Mouse (Mus musculus): ENCODE measurements around the gene Olfr18. TPM values are rescaled to one million over a fixed set of nuclear protein-coding genes. Genes with fewer than 3 reads are reported as not detected.
"Not testable (repeated sequence)": the region's sequence is repeated elsewhere in the genome, so short reads cannot be mapped to it uniquely, and the experiment has no call there.

Olfr18 gene
- not detected for total RNA-seq (2021)
- long read RNA-seq, experiment 1 = 0 reads
- long read RNA-seq, experiment 2 = 0 reads

- no peak for DNase-seq
Measured at GRCm38 (mm10) chr9:20335994-20336393, at the start of gene Olfr18. TSS of gene Olfr18 (minus strand) at chr9:20336094.

GRCm38 (mm10) chr9:20385343-20385703, 49.4 kb upstream of the Olfr18 start:
- DNase-seq = no peak

- peak; percentile 91 to 93 for DNase-seq
Measured at GRCm38 (mm10) chr9:20384532-20385342, 48.8 kb upstream of the Olfr18 start, which contains the start of gene Zfp560. TSS of gene Zfp560 (minus strand) at chr9:20385177.

- DNase-seq = no peak
Measured at GRCm38 (mm10) chr9:20383659-20384058, 47.8 kb upstream of the Olfr18 start.

DNA sequence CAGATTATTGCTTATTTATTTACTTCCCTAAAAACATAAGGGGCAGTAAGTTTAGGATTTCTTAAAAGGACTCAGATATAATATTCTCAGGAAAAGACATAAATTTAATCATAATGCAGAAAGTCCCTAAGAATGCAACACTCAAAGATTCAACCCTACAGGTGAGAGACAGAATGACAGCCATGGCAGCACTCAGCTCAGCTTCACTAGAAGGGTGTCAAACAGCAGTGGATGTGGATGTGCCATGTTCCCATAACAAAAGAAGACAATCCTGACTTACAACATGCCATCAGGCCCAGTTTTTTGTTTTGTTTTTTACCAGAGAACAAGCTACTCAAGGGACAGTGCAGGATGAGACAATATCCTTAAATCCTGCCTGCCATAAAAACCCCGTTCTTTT, 38.8 kb upstream of the Olfr18 start:
- DNase-seq = no peak

- peak in 1 of 2 experiments; percentile 6 for DNase-seq
Measured at GRCm38 (mm10) chr9:20367311-20367710, 31.4 kb upstream of the Olfr18 start.

DNA sequence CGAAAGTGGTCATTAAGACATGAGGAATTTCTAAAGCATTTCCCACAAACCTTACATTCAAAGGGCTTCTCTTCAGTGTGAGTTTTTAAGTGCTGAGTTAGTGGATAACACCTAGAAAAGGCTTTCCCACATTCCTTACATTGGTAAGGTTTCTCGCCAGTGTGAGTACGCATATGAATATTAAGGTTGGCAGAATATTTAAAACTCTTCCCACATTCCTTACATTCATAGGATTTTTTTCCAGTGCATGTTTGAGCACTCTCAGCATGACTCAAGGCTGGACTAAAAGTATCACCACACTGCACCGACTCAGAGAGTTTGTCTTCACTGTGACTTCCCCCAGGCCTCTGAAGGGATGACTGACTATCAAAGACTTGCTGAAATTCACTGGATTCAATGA, 12.6 kb upstream of the Olfr18 start:
- no peak for DNase-seq

DNA sequence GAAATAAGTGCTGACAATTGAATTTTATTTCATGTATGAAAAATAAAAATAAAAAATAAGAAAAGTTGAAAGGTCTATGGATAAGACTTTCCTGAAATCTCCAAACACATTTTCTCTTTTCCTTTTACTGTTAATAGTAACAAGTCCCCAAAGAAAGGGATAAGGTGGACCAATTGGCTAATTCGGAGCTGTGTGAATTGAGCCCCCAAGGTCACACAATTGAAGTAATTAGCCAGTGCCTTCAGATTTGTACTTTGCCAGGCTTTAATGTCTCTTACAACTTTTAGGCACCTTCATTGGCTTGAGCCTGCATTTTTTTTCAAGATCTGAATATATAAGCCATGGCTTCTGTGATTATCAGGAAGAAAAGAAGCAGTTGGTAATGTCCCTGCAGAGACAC, 37.7 kb downstream of the Olfr18 start, which contains the start of gene Olfr873:
Olfr873 (plus strand) TSS at position 301 of the 400 bp plus-strand sequence.
- no peak for DNase-seq

- not testable (repeated sequence) for DNase-seq
Measured at GRCm38 (mm10) chr9:20295562-20295961, 40.3 kb downstream of the Olfr18 start.

GRCm38 (mm10) chr9:20282051-20282450, 53.8 kb downstream of the Olfr18 start, which contains the start of gene Olfr39:
TSS of gene Olfr39 (plus strand) at chr9:20282351.
- no peak for DNase-seq

Other genes starting within 250 kb of the Olfr18 start
- gene Olfr868, start 237.5 kb downstream of the Olfr18 start, total RNA-seq (2021) = not detected
- not detected for gene Olfr869, start 207.1 kb downstream of the Olfr18 start, total RNA-seq (2021)
- not detected for gene Olfr870, start 162.0 kb downstream of the Olfr18 start, total RNA-seq (2021)
- gene Olfr871, start 123.9 kb downstream of the Olfr18 start, total RNA-seq (2021) = not detected
- not detected for gene Olfr872, start 99.0 kb downstream of the Olfr18 start, total RNA-seq (2021)
- not detected for gene Olfr39, start 53.7 kb downstream of the Olfr18 start, total RNA-seq (2021)
- gene Olfr873, start 37.6 kb downstream of the Olfr18 start, total RNA-seq (2021) = not detected
- 10 to 100 TPM; 11.2 to 12.9 TPM for gene Zfp560, start 49.1 kb upstream of the Olfr18 start, total RNA-seq (2021)
- 1 to 10 TPM; 7.4 to 9.2 TPM for gene Zfp26, start 124.1 kb upstream of the Olfr18 start, total RNA-seq (2021)
- gene Zfp426, start 156.7 kb upstream of the Olfr18 start, total RNA-seq (2021) = 1 to 10 TPM; 9.0 to 9.6 TPM
- 10 to 100 TPM; 23.9 to 24.7 TPM for gene Zfp266, start 185.3 kb upstream of the Olfr18 start, total RNA-seq (2021)
- gene Zfp846, start 245.2 kb upstream of the Olfr18 start, total RNA-seq (2021) = 1 to 10 TPM; 5.3 to 5.8 TPM

All from heart, adult 18-20 months (tissue).